Mouse (Mus musculus): Measurements from ENCODE around the gene Frmd8. TPM values are rescaled to one million over a fixed set of nuclear protein-coding genes. Genes with fewer than 3 reads are reported as not detected.

Frmd8 gene
- polyA plus RNA-seq, 1 experiment from 2014 or later = 13.8 TPM

GRCm38 (mm10) chr19:5864710-5865398 lies 10.2 kb downstream of the Frmd8 start:
- WGBS = 95% methylated on average over 20 of the region's 20 CpGs
- Histone ChIP-seq H3K9ac (ENCODE audit: low read length) (no peak overlapping the region), H3K4me1 (replicated peaks; ENCODE audit: control insufficient read depth, insufficient read depth) (no peaks in the 10 kb centered on the region), H3K4me3 (ENCODE audit: low read depth, low read length) (no peak overlapping the region), H3K27me3 (ENCODE audit: control insufficient read depth, insufficient read depth, low read length) (no peaks in the 10 kb centered on the region), H3K9me3 (ENCODE audit: control insufficient read depth, low read length) (no peaks in the 10 kb centered on the region), H3K4me2 (replicated peaks; ENCODE audit: low read depth) (no peak overlapping the region), H3K36me3 (ENCODE audit: control insufficient read depth, insufficient read depth, low read length) (peaks cover 20% of the 10 kb centered on the region), H3K27ac (replicated peaks) (no peak overlapping the region)
- TF ChIP-seq CTCF (IDR thresholded peaks at IDR 0.05; ENCODE audit: low read depth) (no peak), EP300 (optimal IDR thresholded peaks at IDR 0.05) (no peak)
- DNase-seq (ENCODE audit: low spot score) (no peak), ATAC-seq (ENCODE audit: low FRiP score, low TSS enrichment) (no peak)

GRCm38 (mm10) chr19:5863776-5864175 lies 11.3 kb downstream of the Frmd8 start:
- Histone ChIP-seq H3K27me3 (ENCODE audit: control insufficient read depth, insufficient read depth, low read length) (no peaks in the 10 kb centered on the region), H3K4me1 (replicated peaks; ENCODE audit: control insufficient read depth, insufficient read depth) (no peaks in the 10 kb centered on the region), H3K27ac (replicated peaks) (no peak overlapping the region), H3K9ac (ENCODE audit: low read length) (no peak overlapping the region), H3K4me2 (replicated peaks; ENCODE audit: low read depth) (no peak overlapping the region), H3K4me3 (ENCODE audit: low read depth, low read length) (no peak overlapping the region), H3K36me3 (ENCODE audit: control insufficient read depth, insufficient read depth, low read length) (peaks cover 20% of the 10 kb centered on the region), H3K9me3 (ENCODE audit: control insufficient read depth, low read length) (no peaks in the 10 kb centered on the region)
- DNase-seq (ENCODE audit: low spot score) (no peak), ATAC-seq (ENCODE audit: low FRiP score, low TSS enrichment) (no peak)
- no peak for TF ChIP-seq EP300 (optimal IDR thresholded peaks at IDR 0.05)
- no peak for TF ChIP-seq CTCF (IDR thresholded peaks at IDR 0.05; ENCODE audit: low read depth)
- 96% methylated on average over 5 of the region's 5 CpGs for WGBS

GRCm38 (mm10) chr19:5862335-5863085 lies 12.6 kb downstream of the Frmd8 start:
- DNase-seq (ENCODE audit: low spot score) (no peak), ATAC-seq (ENCODE audit: low FRiP score, low TSS enrichment) (no peak)
- no peak overlapping the region for H3K9ac ChIP-seq (ENCODE audit: low read length)
- H3K27ac ChIP-seq (replicated peaks) = no peak overlapping the region
- no peak overlapping the region for H3K4me2 ChIP-seq (replicated peaks; ENCODE audit: low read depth)
- WGBS = 97% methylated on average over 14 of the region's 14 CpGs
- no peaks in the 10 kb centered on the region for H3K9me3 ChIP-seq (ENCODE audit: control insufficient read depth, low read length)
- H3K36me3 ChIP-seq (ENCODE audit: control insufficient read depth, insufficient read depth, low read length) = peaks cover 20% of the 10 kb centered on the region
- TF ChIP-seq EP300 (optimal IDR thresholded peaks at IDR 0.05) (no peak), CTCF (IDR thresholded peaks at IDR 0.05; ENCODE audit: low read depth) (peak; percentile 28; the same call in 1 of the 2 replicates)
- no peak overlapping the region for H3K4me3 ChIP-seq (ENCODE audit: low read depth, low read length)
- no peaks in the 10 kb centered on the region for H3K27me3 ChIP-seq (ENCODE audit: control insufficient read depth, insufficient read depth, low read length)
- H3K4me1 ChIP-seq (replicated peaks; ENCODE audit: control insufficient read depth, insufficient read depth) = no peaks in the 10 kb centered on the region

GRCm38 (mm10) chr19:5856604-5857003 lies 18.5 kb downstream of the Frmd8 start:
- Histone ChIP-seq H3K27me3 (ENCODE audit: control insufficient read depth, insufficient read depth, low read length) (no peaks in the 10 kb centered on the region), H3K9me3 (ENCODE audit: control insufficient read depth, low read length) (no peaks in the 10 kb centered on the region), H3K4me1 (replicated peaks; ENCODE audit: control insufficient read depth, insufficient read depth) (peaks cover 2% of the 10 kb centered on the region; the same call in 1 of the 2 replicates), H3K36me3 (ENCODE audit: control insufficient read depth, insufficient read depth, low read length) (peaks cover 9% of the 10 kb centered on the region; the same call in 1 of the 2 replicates), H3K27ac (replicated peaks) (no peak overlapping the region), H3K4me3 (ENCODE audit: low read depth, low read length) (no peak overlapping the region), H3K4me2 (replicated peaks; ENCODE audit: low read depth) (no peak overlapping the region), H3K9ac (ENCODE audit: low read length) (no peak overlapping the region)
- TF ChIP-seq EP300 (optimal IDR thresholded peaks at IDR 0.05) (no peak), CTCF (IDR thresholded peaks at IDR 0.05; ENCODE audit: low read depth) (no peak)
- no peak for DNase-seq (ENCODE audit: low spot score)
- 87% methylated on average over 9 of the region's 9 CpGs for WGBS
- ATAC-seq (ENCODE audit: low FRiP score, low TSS enrichment) = no peak

GRCm38 (mm10) chr19:5852035-5852722 lies 22.9 kb downstream of the Frmd8 start:
- DNase-seq (ENCODE audit: low spot score) (no peak), ATAC-seq (ENCODE audit: low FRiP score, low TSS enrichment) (no peak)
- Histone ChIP-seq H3K36me3 (ENCODE audit: control insufficient read depth, insufficient read depth, low read length) (peaks cover 5% of the 10 kb centered on the region; the same call in 1 of the 2 replicates), H3K9me3 (ENCODE audit: control insufficient read depth, low read length) (no peaks in the 10 kb centered on the region), H3K9ac (ENCODE audit: low read length) (peak overlapping the region; percentile 45; the same call in 1 of the 2 replicates), H3K4me2 (replicated peaks; ENCODE audit: low read depth) (no peak overlapping the region; the same call in 1 of the 2 replicates), H3K4me1 (replicated peaks; ENCODE audit: control insufficient read depth, insufficient read depth) (peaks cover 23% of the 10 kb centered on the region), H3K27me3 (ENCODE audit: control insufficient read depth, insufficient read depth, low read length) (no peaks in the 10 kb centered on the region), H3K27ac (replicated peaks) (peak overlapping the region; percentile 83), H3K4me3 (ENCODE audit: low read depth, low read length) (no peak overlapping the region)
- TF ChIP-seq CTCF (IDR thresholded peaks at IDR 0.05; ENCODE audit: low read depth) (no peak), EP300 (optimal IDR thresholded peaks at IDR 0.05) (no peak)
- 72% methylated on average over 12 of the region's 12 CpGs for WGBS
